Mouse (Mus musculus) neural tube, embryonic 15.5 days (tissue): Measurements from ENCODE around the gene Mrpl23. TPM values are rescaled to one million over a fixed set of nuclear protein-coding genes. Genes with fewer than 3 reads are reported as not detected.

Experiments used
- ATAC-seq: fragments of 200-750 bp; cut with Nextera tagmentation; 2 replicates; pipeline ENCODE4 v1.8.0; 2017; ENCODE audit warnings: mild to moderate bottlenecking, moderate TSS enrichment, moderate library complexity; ENCODE audit not compliant: low FRiP score
- H3K27ac ChIP-seq: fragments of 300-500 bp; sonication (generic); replicated peaks from 2 replicates; pipeline ENCODE4 v1.5.1; 2015; ENCODE audit warnings: mild to moderate bottlenecking, inconsistent platforms
- H3K27me3 ChIP-seq: fragments of 300-500 bp; sonication (generic); replicated peaks from 2 replicates; pipeline ENCODE4 v1.6.1; 2015; ENCODE audit warnings: inconsistent platforms
- H3K36me3 ChIP-seq: fragments of 300-500 bp; sonication (generic); 2 replicates; pipeline ENCODE4 v1.6.1; 2015; ENCODE audit warnings: inconsistent platforms
- H3K4me1 ChIP-seq: fragments of 300-500 bp; sonication (generic); 2 replicates; pipeline ENCODE4 v1.6.1; 2015; ENCODE audit warnings: inconsistent platforms
- H3K4me2 ChIP-seq: fragments of 300-500 bp; sonication (generic); 2 replicates; pipeline ENCODE4 v1.6.1; 2015; ENCODE audit warnings: inconsistent platforms, mild to moderate bottlenecking, moderate library complexity
- H3K4me3 ChIP-seq: fragments of 300-500 bp; sonication (generic); replicated peaks from 2 replicates; pipeline ENCODE4 v1.5.1; 2015; ENCODE audit warnings: mild to moderate bottlenecking, inconsistent platforms
- H3K9ac ChIP-seq: fragments of 300-500 bp; sonication (generic); replicated peaks from 2 replicates; pipeline ENCODE4 v1.6.1; 2015; ENCODE audit warnings: mild to moderate bottlenecking, inconsistent platforms
- H3K9me3 ChIP-seq: fragments of 300-500 bp; sonication (generic); replicated peaks from 2 replicates; pipeline ENCODE4 v1.6.1; 2016; ENCODE audit warnings: inconsistent platforms
- WGBS: fragments of 180-500 bp; shearing (Covaris S2); methylation state at CpG from one replicate; pipeline ENCODE4 v1.1.7; 2015; ENCODE audit warnings: mixed read lengths; 5-methylcytosine and 5-hydroxymethylcytosine counted together
- polyA plus RNA-seq: library from polyadenylated mRNA; unstranded; fragments of >200 nt; fragmentation: Nextera tagmentation; extraction: Ambion mirVana; gene quantifications from 2 replicates; pipeline ENCODE4 v1.2.1, GENCODE M21; 2015

Mrpl23 gene
- 21.0 and 27.9 TPM in 2 replicates for polyA plus RNA-seq

DNA sequence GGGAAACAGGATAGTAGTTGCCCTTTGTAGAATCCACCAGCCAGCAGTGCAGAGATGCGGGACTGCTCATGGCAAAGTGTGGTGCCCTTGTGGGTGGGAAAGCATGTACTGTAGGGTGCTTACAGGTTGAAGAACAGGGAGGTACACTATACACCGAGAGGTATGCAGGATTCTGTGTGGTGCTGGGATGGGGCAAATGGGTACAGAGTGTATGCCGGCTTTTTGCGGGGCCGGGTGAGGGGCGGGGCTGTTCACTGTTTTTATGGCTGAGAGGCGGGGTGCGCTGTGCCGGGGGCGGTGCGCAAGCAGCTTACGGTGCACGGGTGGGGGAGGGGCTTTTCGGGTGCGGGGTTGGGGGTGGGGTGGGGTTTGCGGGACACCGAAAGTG lies at the start of gene Mrpl23:
TSS of gene Mrpl23 (plus strand) at position 16 of the 388 bp plus-strand sequence.
- 6% methylated on average over 17 of the region's 17 CpGs for WGBS
- peak; percentile 77 for ATAC-seq
- Histone ChIP-seq H3K36me3 (peaks cover 5% of the 10 kb centered on the region; the same call in 1 of the 2 replicates), H3K4me2 (peak within 1 kb of the TSS; percentile 80), H3K4me1 (peaks cover 31% of the 10 kb centered on the region), H3K9ac (peak within 1 kb of the TSS; percentile 73), H3K4me3 (peak within 1 kb of the TSS; percentile 85), H3K27me3 (no peaks in the 10 kb centered on the region), H3K27ac (peak within 1 kb of the TSS; percentile 85), H3K9me3 (no peaks in the 10 kb centered on the region)

DNA sequence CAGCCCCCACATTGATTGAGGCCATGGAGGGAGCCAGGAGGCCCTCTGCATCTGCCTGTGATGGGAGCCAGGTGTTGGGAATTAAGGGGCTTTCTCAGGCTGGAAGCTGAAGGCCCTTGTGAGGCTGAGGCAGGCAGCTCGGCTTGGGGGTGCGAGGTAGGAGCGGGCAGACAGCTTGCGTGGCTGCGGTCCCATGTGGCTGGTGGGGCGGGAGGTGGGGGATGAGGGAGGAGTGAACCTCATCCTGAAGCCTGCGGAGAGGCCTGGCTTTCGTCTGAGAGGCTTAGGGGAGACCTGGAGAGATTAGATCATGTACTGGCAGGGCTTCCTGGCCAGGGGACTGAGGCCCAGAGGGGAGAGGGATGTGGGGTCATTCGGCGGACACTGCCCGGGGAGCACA lies 49.4 kb upstream of the Mrpl23 start:
- H3K27ac ChIP-seq: peak overlapping the region; percentile 78
- 57% methylated on average over 11 of the region's 11 CpGs for WGBS
- no peak for ATAC-seq

DNA sequence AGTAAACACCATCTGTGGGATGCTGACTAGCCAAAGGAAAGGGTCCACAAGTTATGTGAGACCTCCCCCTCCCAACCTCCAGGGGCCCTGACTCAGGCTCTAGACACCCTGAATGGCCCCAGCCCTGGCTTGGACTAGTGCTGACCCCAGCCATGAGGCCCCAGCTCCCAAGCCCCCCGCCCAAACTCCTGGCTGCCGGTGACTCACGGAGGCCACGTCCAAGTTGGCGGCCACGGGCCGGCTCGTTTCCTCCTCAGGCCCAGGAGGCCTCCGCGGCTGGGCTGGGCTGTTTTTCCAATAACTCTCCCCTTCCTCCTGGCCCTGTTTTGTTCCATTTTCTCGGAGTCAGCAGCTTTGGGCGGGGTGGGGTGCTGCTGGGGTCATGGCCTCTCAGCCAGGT lies 47.7 kb upstream of the Mrpl23 start:
- no peak overlapping the region for H3K27ac ChIP-seq
- no peaks in the 10 kb centered on the region for H3K36me3 ChIP-seq
- no peaks in the 10 kb centered on the region; the same call in 1 of the 2 replicates for H3K27me3 ChIP-seq
- 87% methylated on average over 12 of the region's 12 CpGs for WGBS
- H3K4me3 ChIP-seq: no peak overlapping the region
- peaks cover 38% of the 10 kb centered on the region for H3K4me1 ChIP-seq
- H3K9ac ChIP-seq: no peak overlapping the region
- ATAC-seq: no peak
- no peaks in the 10 kb centered on the region for H3K9me3 ChIP-seq
- H3K4me2 ChIP-seq: no peak overlapping the region

More for the DNA sequence above, 49.4 kb upstream of the Mrpl23 start:
- no peak overlapping the region for H3K4me2 ChIP-seq
- no peaks in the 10 kb centered on the region; the same call in 1 of the 2 replicates for H3K27me3 ChIP-seq
- H3K4me3 ChIP-seq: no peak overlapping the region
- H3K4me1 ChIP-seq: peaks cover 38% of the 10 kb centered on the region
- no peak overlapping the region for H3K9ac ChIP-seq
- no peaks in the 10 kb centered on the region for H3K9me3 ChIP-seq
- no peaks in the 10 kb centered on the region for H3K36me3 ChIP-seq

DNA sequence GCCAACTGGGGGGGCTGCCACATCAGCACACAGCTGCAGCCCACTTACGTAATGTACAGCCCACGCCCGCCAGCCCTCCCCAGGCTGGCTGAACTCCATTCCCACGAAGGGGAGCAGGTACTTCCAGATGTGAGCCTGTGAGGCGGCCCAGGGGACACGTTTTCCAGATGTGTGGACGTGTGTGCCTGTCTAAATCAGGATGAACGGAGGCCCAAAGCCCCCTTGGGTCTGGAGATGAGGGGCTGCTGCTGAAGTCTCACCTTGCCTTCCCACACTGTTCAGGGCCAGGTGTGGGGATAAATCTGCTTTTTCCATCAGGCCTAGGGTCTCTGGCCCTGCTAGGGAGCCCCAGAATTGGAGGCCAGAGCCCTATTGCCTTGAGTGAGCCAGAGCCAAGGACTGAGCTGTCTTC lies 45.7 kb upstream of the Mrpl23 start:
- WGBS: 59% methylated on average over 8 of the region's 8 CpGs
- peaks cover 30% of the 10 kb centered on the region for H3K4me1 ChIP-seq
- no peak for ATAC-seq
- no peak overlapping the region for H3K9ac ChIP-seq
- H3K9me3 ChIP-seq: no peaks in the 10 kb centered on the region
- H3K4me2 ChIP-seq: no peak overlapping the region
- H3K36me3 ChIP-seq: no peaks in the 10 kb centered on the region
- H3K27me3 ChIP-seq: no peaks in the 10 kb centered on the region; the same call in 1 of the 2 replicates
- peak overlapping the region; percentile 54 for H3K27ac ChIP-seq
- H3K4me3 ChIP-seq: no peak overlapping the region

DNA sequence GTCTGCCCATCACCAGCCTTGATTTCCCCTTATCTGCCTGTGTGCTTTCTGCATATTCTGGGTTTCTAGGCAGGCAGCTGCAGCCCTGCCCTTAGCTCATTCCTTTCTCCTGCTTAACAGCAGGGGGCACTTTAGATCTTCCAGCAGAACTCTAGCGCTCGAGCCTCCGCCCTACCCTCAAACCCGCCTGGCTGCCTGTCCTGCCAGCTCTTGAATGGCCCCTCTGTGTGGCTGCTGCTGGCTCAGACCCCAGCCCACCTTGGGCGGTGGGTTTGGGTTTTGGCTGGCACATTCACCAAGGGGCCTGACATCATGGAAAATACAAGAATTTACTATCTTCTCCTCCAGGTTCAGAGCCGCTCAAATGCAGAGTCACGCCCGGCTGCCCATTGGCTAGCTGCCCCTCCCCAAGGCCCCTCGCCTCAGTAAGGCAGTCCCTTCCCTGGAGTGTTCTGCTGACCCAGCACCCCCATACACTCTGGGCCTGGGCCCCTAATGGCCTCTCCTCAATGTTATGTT lies 45.1 kb upstream of the Mrpl23 start:
- Histone ChIP-seq H3K4me1 (peaks cover 24% of the 10 kb centered on the region), H3K4me3 (no peak overlapping the region), H3K9ac (no peak overlapping the region), H3K4me2 (0 out of 2 replicates have a peak overlapping the region, but pooled peaks have one; percentile 2), H3K9me3 (no peaks in the 10 kb centered on the region), H3K27ac (peak overlapping the region; percentile 54), H3K27me3 (no peaks in the 10 kb centered on the region; the same call in 1 of the 2 replicates), H3K36me3 (no peaks in the 10 kb centered on the region)
- peak; percentile 77 for ATAC-seq
- WGBS: 16% methylated on average over 9 of the region's 9 CpGs

DNA sequence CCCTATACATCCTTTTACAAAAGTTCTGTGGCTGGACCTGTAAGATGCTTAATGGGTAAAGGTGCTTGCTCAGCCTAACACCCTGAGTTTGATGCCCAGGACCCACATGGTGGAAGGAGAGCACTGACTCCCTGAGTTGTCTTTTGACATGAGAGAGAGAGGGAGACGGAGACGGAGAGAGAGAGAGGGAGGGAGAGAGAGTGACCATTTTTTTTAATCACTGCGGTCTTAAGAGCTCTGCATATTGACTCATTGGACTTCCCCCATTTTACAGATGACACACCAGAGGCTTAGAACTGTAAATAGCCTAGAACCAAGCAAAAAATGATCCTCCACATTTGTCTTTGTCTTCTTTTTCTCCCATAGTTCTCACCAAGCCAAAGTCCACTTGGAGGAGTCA lies 44.4 kb upstream of the Mrpl23 start:
- no peak overlapping the region for H3K4me3 ChIP-seq
- H3K27ac ChIP-seq: peak overlapping the region; percentile 34; the same call in 1 of the 2 replicates
- H3K9ac ChIP-seq: no peak overlapping the region
- H3K36me3 ChIP-seq: no peaks in the 10 kb centered on the region
- no peaks in the 10 kb centered on the region for H3K9me3 ChIP-seq
- 80% methylated on average over 3 of the region's 3 CpGs for WGBS
- no peak overlapping the region for H3K4me2 ChIP-seq
- no peak for ATAC-seq
- H3K27me3 ChIP-seq: no peaks in the 10 kb centered on the region; the same call in 1 of the 2 replicates
- H3K4me1 ChIP-seq: peaks cover 19% of the 10 kb centered on the region

DNA sequence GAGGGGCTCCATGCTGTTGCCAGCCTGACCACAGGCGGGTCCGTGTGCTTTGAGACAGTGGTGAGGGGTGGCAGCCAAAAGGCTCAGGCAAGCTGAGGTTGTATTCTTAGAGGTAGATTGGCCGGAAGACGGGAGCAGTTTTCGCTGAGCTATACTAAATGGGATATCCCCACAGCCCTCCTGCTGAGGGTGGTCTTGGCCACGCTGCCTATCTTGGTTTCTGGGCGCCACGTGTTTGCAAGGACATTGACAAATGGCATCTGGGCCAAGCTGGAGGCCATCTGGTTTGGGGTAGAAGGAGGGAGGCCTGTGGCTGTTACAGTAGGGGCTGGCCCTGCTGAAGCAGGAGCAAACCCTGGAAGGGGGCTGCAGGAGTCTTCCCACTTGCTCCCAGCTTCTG lies 39.0 kb upstream of the Mrpl23 start:
- Histone ChIP-seq H3K4me2 (no peak overlapping the region), H3K36me3 (no peaks in the 10 kb centered on the region), H3K4me1 (no peaks in the 10 kb centered on the region), H3K27ac (no peak overlapping the region), H3K27me3 (no peaks in the 10 kb centered on the region), H3K9ac (no peak overlapping the region), H3K4me3 (no peak overlapping the region), H3K9me3 (no peaks in the 10 kb centered on the region)
- ATAC-seq: no peak
- WGBS: 72% methylated on average over 8 of the region's 8 CpGs

DNA sequence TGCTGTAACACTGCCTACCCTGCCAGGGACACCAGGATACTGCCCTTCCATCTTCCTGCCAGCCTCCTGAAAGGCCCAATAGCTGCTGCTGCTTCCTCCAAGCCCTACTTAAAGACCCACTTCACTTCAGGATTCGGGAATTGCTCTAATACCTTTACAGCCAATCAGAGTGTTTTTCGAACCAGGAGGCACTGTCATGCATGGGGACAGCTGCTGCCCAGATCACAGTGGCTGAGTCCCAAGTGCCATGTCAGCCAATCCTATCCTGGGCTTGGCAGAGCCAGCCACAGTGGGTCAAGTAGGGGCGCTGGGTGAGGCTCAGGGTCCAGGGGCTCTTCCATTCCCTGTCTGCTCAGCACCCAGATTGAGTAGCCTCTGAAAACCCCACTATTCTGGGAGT lies 36.3 kb upstream of the Mrpl23 start:
- WGBS: 83% methylated on average over 3 of the region's 3 CpGs
- Histone ChIP-seq H3K4me2 (no peak overlapping the region), H3K4me1 (no peaks in the 10 kb centered on the region), H3K36me3 (no peaks in the 10 kb centered on the region), H3K4me3 (no peak overlapping the region), H3K27me3 (0 out of 2 replicates have a peak, but pooled peaks cover 2% of the 10 kb centered on the region), H3K9ac (no peak overlapping the region), H3K9me3 (no peaks in the 10 kb centered on the region), H3K27ac (no peak overlapping the region)
- ATAC-seq: no peak

DNA sequence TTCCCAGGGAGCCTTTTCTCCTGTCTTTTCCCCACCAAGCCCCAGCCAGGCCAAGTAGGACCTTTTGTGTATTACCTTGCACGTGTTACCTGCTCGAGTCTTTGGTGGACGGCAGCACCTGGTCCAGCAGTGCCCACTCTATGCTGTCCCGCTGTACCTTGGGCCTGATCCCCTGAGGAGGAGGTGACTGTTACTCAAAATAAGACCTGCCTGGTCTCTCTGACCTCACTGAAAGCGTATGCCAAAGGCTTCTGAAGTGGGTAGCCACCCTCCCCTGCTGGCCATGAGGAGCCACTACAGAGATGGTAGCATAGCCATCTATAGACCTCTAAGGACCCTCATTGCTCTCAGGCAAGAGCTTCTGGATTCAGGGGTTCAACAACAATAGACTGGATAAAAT lies 35.7 kb upstream of the Mrpl23 start:
- Histone ChIP-seq H3K36me3 (no peaks in the 10 kb centered on the region), H3K4me2 (no peak overlapping the region), H3K4me3 (no peak overlapping the region), H3K4me1 (no peaks in the 10 kb centered on the region), H3K27me3 (0 out of 2 replicates have a peak, but pooled peaks cover 2% of the 10 kb centered on the region), H3K27ac (no peak overlapping the region), H3K9me3 (no peaks in the 10 kb centered on the region), H3K9ac (no peak overlapping the region)
- 85% methylated on average over 5 of the region's 5 CpGs for WGBS
- ATAC-seq: no peak

DNA sequence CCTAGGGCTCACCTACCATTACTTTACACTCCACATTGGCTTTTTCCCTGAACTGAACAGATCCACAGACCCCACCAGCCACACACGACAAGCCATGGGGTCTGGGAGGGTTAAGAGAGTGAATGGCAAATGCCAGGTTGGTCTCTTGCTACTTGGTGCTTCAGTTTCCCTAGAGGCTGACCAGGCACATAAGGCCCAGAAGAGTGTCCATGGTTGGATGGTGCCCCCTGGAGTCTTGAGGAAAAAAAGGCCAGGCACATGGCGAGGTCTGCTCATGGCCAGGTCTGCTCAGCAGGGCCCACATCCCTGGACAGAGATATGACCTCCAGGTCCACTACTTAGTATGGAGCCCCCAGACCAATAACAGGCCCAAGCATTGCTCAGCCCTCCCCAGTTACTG lies 34.7 kb upstream of the Mrpl23 start:
- 92% methylated on average over 2 of the region's 2 CpGs for WGBS
- no peak overlapping the region for H3K9ac ChIP-seq
- no peak overlapping the region for H3K27ac ChIP-seq
- H3K36me3 ChIP-seq: no peaks in the 10 kb centered on the region
- H3K4me1 ChIP-seq: no peaks in the 10 kb centered on the region
- H3K4me2 ChIP-seq: no peak overlapping the region
- H3K27me3 ChIP-seq: 0 out of 2 replicates have a peak, but pooled peaks cover 2% of the 10 kb centered on the region
- H3K9me3 ChIP-seq: no peaks in the 10 kb centered on the region
- H3K4me3 ChIP-seq: no peak overlapping the region
- no peak for ATAC-seq

DNA sequence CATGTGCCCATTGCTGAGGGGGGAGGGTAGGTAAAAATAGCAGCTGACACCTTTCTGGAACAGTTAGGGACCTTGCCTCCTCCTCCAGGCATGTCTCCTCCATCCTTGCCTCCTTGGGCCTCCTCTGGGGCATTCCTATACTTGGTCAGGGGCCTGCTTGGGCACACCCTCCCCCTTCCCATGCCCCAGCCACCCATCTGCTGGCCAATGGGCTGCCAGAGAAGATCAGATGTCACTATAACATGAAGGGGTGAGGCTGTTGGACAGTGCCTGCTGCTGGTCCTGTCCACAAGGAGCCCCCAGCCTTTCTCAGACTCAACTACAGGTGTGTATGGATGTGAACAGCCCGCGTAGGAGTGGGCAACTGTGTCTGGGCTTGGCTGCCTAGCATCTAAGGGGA lies 33.9 kb upstream of the Mrpl23 start, which contains the start of gene Tnnt3:
TSS of gene Tnnt3 (plus strand) at position 262 of the 400 bp plus-strand sequence.
- H3K36me3 ChIP-seq: no peaks in the 10 kb centered on the region
- 0 out of 2 replicates have a peak, but pooled peaks cover 2% of the 10 kb centered on the region for H3K27me3 ChIP-seq
- 85% methylated on average over 2 of the region's 2 CpGs for WGBS
- H3K9ac ChIP-seq: no peak within 1 kb of the TSS
- H3K4me3 ChIP-seq: no peak within 1 kb of the TSS
- H3K27ac ChIP-seq: no peak within 1 kb of the TSS
- H3K4me1 ChIP-seq: no peaks in the 10 kb centered on the region
- H3K4me2 ChIP-seq: no peak within 1 kb of the TSS
- no peak for ATAC-seq
- no peaks in the 10 kb centered on the region for H3K9me3 ChIP-seq

DNA sequence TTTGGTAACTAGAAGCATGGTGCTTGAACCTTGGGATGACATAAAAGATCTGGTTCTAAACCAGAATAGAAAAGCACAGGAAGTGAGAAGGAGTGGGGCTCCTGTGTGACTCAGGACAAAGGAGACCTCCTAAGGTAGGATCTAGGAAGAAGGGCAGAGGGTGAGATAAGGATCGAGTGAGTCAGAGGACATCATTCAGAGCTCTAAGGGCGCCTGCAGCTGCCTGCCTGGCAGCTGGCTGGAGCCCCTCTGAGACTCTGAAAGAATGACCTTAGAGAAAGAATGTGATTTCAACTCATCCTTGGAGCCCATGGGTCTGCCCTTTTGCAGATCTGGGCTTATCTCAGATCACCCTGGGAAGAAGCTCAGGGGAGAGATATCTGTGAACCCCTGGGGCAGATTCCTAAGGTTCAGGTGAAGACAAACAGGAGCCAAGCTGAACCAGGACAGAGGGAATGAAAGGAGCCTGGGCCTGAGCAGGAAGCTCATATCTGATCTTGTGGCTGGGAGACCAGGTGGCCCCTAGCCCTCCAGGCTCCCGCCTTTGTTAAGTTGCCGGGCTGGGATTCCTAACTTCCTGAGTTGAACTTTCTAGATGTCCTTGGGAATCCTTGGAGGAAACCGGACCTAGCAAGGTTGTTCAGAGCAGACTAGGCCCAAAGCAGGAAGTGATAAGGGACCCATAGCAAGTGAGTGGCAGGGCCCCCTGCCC lies 33.3 kb upstream of the Mrpl23 start:
- Histone ChIP-seq H3K27me3 (0 out of 2 replicates have a peak, but pooled peaks cover 2% of the 10 kb centered on the region), H3K4me2 (no peak overlapping the region), H3K9ac (no peak overlapping the region), H3K27ac (no peak overlapping the region), H3K4me3 (no peak overlapping the region), H3K4me1 (no peaks in the 10 kb centered on the region), H3K9me3 (no peaks in the 10 kb centered on the region), H3K36me3 (no peaks in the 10 kb centered on the region)
- 80% methylated on average over 5 of the region's 5 CpGs for WGBS
- ATAC-seq: no peak
